Mouse (Mus musculus) thymus, adult 2 months (tissue): ENCODE data around the gene Msrb3.

Experiments
- CTCF ChIP-seq: fragments of 200-500 bp; IDR thresholded peaks from 2 replicates; pipeline ENCODE4 v1.5.1; 2012; ENCODE audit warnings: mild to moderate bottlenecking, control low read depth, low read length, moderate library complexity, borderline replicate concordance; ENCODE audit not compliant: control insufficient read depth, poor library complexity, insufficient read depth; ENCODE audit errors: extremely low read depth
- POLR2A ChIP-seq: fragments of 200-500 bp; IDR thresholded peaks from 2 replicates; pipeline ENCODE4 v1.6.1; 2012; ENCODE audit warnings: mild to moderate bottlenecking, low read length, control low read depth, moderate library complexity; ENCODE audit not compliant: control insufficient read depth, poor library complexity, insufficient read depth; ENCODE audit errors: extremely low read depth

DNA sequence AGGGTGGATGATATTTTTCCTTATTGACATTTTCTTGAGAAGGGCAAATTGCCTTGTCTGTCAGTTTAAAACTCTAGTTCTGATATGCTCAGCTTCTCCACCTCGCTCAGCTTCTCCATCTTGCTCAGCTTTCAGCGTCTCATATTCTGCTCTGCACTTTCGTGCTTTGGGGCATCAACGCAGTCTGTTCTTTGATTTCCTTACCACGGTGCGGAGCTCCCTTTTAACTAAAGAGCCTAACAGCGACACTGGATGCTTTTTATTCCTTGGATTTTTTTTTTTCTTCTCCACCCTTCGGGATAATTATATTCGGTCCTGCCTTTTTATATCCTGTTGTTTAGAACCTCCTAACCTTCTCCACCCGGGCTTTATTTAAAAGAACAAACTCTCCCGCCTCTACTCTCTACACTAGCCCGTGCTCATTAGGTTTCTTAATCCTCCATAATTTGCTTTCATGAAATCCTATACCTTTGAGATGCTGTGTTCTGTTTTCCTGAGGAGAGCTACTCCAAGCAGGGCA is 78.1 kb downstream of the Msrb3 start:
- TF ChIP-seq CTCF = no peak
- no peak for TF ChIP-seq POLR2A
